Mouse (Mus musculus): ENCODE results near the gene Dynll2.

Dynll2 gene

GRCm38 (mm10) chr11:87986831-87987793, at the start of gene Dynll2:
Dynll2 (minus strand) TSS chr11:87987533.
- peak; percentile 88 for DNase-seq (ENCODE audit: low spot score)

DNA sequence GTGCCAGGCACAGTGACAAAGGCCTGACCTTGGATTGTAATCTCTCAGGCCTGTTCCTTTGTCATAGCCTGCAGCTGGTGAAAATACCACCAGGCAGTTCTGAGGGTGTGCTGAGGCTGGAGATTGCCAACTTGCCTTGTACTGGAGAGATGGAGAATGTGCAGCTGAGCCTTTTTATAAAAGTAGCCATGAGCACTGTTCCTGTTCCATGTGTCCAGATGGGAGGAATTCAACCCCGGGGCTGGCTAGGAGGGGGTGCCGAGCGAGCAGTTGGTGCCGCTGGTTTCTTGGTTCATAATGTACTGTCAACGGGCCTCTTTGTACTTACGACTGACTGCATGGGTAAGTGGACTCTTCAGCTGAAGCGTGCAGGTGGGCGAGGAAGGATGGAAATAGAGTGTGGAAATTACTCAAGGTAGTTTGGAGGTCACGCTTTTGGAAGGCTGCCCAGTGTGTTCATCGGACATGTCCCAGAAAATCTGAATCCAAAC, 49.5 kb upstream of the Dynll2 start:
- no peak for DNase-seq (ENCODE audit: low spot score)

GRCm38 (mm10) chr11:88035970-88036369, 48.6 kb upstream of the Dynll2 start:
- DNase-seq (ENCODE audit: low spot score), result no peak

DNA sequence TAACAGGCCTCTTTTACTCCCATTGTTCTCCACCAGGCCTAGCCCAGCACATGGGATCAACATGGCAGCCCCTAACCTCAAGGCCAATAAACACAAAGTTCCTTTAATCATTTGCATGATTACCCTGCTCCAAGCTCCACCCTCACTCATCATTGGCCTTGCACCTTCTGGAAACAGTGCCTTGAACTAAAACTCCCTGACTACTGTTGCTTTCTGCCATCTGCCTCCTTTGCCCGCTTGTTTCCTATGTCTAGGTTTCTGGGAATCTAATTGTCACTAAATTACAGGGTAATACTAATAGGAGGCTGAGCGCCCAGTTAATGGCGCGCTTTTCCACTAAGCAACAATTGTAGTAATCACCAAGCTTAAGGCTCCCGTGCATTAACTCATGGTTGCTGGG, 44.4 kb upstream of the Dynll2 start:
- no peak for DNase-seq (ENCODE audit: low spot score)

DNA sequence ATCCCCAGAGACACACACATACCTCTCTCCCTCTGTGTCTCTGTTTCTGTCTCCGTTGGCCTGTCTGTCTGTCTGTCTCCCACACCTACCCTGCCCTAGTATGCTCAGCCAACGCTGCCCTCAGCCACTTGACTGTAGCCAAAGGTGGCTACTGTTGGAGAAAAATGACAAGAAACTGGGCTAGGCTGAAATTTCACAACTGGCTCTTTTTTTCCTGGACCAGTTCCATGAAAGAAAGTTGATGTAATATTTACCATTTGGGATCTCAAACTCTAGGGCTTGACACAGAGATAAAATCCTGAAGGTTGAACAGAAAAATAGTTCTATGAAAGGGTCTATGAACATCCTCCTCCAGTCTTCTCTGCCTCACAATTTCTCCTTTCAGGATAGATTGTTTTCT, 43.5 kb upstream of the Dynll2 start:
- DNase-seq (ENCODE audit: low spot score), result no peak

DNA sequence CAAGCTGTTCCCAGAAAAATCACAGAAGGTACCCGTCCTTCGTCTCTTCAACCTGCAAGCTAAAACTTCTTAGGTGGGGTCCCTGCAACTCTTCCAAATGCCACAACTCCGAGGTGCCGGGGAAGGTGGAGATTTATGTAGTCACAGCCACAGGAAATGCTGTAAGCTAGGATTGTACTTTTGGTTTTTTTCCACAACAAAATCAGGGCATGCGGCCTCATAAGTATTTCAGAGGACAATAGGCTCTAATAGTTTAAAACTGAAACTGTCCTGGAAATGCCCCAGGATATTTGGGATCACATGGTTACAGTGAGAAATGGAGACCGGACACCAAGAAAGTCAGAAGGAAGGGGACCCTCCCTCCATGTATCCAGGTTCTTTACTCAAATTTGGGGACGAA, 42.9 kb upstream of the Dynll2 start:
- no peak for DNase-seq (ENCODE audit: low spot score)

DNA sequence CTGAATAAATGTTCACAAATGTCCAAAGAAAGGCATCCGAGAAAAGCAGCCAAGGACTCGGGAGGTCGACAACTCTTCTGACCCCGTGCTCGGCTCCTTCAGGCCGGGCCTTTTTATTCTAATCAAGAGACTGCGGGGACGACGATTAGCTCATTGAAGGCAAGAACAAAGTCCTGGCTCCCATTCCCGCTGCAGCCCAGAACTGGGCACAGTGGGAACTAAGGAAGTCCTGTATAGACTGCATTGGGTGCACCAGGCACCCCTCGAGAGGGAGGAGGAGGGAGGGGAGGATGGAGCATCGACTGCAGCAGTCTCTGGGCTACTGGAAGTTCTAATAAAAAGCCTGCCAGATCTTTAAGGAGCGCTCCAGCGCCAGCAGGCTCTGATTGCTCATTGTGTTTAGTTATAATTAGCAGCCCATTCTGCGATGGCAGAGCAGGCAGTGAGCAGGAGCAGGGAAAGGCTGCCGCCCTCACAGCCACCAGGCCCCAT, 40.9 kb upstream of the Dynll2 start:
- DNase-seq (ENCODE audit: low spot score), result no peak

GRCm38 (mm10) chr11:88027391-88028035, 40.2 kb upstream of the Dynll2 start:
- peak; percentile 34 for DNase-seq (ENCODE audit: low spot score)

DNA sequence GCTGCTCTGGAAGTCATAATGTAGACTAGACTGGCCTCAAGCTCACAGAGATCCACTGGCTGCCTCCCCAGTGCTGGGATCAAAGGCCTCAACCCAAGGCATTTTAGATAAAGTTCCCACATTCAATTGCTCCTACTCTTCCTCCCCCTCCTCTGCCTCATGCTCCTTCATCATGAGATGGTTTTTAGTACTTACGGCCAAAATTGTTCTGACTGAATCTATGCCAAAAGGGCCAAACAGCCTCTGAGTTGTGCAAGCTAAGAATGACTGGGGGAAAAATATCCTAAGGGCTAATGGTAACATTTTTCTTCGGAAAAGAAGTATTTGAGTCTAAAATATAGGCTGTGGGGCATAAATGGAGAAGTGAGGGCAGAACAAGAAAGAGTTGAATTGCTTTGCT, 36.6 kb upstream of the Dynll2 start:
- no peak for DNase-seq (ENCODE audit: low spot score)

DNA sequence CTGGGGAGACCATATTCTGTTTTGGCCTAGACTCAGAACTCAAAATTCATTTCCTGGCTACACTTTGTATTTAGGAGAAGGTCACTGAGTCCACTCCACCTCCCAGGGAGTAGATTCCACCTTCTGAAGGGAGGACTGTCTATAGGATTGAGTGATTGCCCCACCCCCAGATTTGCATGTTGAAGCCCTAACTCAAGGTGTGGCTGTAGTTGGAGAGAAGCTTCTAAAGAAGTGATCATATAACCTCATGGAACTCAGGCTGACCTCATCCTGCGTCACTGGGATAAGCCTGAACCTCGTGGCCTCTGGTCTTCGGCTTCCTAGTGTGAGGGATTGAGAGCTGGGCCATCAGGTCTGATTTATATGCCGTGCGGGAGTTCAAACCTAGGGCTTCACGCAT, 28.5 kb upstream of the Dynll2 start:
- DNase-seq (ENCODE audit: low spot score), result no peak

GRCm38 (mm10) chr11:88015161-88015560, 27.8 kb upstream of the Dynll2 start:
- DNase-seq (ENCODE audit: low spot score), result no peak

- DNase-seq (ENCODE audit: low spot score), result no peak
Measured at GRCm38 (mm10) chr11:88013632-88014031, 26.3 kb upstream of the Dynll2 start.

GRCm38 (mm10) chr11:88012621-88013244, 25.4 kb upstream of the Dynll2 start:
- no peak for DNase-seq (ENCODE audit: low spot score)

GRCm38 (mm10) chr11:88011914-88012419, 24.6 kb upstream of the Dynll2 start:
- no peak for DNase-seq (ENCODE audit: low spot score)

GRCm38 (mm10) chr11:88011208-88011913, 24.0 kb upstream of the Dynll2 start:
- no peak for DNase-seq (ENCODE audit: low spot score)

GRCm38 (mm10) chr11:88009542-88010190, 22.3 kb upstream of the Dynll2 start:
- DNase-seq (ENCODE audit: low spot score), result peak; percentile 38

DNA sequence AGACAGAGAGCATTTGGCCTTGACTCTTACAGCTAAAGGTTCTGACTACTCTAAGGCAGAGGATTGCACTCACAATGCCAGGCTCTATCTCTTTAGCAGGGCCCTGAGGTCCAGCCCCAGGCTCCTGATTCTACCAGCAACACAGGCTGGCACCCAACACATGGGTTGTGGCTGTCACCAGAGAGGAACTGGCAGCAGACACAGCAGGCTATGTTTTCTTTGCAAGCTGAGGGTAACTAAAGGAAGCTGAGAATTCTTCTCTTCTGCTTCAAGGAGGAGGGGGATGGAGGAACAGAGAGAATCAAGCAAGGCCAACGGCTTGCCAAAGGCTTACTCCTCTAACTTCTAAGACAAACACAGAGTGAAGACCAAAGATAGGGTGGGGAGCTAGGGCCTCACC, 21.3 kb upstream of the Dynll2 start:
- DNase-seq (ENCODE audit: low spot score), result no peak

DNA sequence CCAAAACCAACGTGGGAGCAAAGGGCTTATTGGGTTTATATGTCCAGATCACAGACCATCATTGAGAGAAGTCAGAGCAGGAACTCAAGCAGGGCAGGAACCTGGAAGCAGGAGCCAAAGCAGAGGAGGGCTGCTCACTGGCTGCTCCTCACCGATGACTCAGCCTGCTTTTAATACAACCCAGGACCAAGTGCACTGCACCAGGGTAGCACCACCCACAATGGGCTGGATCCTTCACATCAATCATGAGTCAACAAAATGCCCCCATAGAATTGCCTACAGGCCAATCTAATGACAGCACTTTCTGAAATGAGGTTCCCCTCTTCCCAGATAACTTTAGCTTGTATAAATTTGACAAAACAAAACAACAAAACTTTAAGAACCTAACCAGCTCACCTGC, 16.8 kb upstream of the Dynll2 start:
- DNase-seq (ENCODE audit: low spot score), result no peak

- DNase-seq (ENCODE audit: low spot score), result no peak
Measured at GRCm38 (mm10) chr11:88002738-88003137, 15.4 kb upstream of the Dynll2 start.

- no peak for DNase-seq (ENCODE audit: low spot score)
Measured at GRCm38 (mm10) chr11:87999751-88000150, 12.4 kb upstream of the Dynll2 start.

DNA sequence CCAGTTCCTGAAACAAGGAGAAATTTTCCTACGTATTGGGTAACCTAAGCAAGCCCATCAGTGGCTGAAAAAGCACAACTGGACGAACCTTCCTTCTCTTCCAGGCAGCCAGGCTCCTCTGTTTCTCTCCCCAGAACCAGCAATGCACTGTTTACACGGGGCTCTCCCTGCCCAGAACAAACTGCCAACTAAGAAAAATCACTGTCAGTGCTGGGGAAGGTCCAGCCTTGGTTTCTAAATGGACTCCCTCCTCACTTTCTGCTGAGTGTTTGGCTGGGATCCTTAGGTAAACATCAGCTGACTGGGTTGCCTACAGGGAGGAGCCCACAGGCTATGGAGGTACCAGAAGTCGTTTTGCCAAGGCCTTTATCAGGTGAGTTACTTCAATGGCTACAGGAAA, 4.5 kb upstream of the Dynll2 start:
- no peak for DNase-seq (ENCODE audit: low spot score)
